Mouse (Mus musculus): ENCODE measurements around the gene Arhgef12.

Arhgef12 gene

DNA sequence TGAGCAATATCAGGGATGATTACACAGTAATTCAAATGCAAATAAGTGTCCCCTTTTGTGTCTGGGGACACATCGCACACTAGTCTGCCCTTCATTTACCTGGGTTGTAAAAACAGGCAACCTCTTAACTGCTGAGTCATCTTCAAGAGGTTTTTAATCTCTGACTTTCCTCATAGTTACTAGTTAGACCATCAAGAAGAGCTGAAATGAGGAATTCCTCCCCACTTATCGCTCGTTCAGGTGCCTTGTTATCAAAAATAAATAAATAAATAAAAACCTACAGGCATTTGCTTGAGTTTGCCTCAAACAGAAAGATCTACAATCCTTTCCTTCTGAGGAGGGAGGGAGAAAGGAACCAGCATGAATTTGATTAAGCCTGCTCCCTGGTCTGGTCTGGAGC, 1.7 kb upstream of the Arhgef12 start:
- no peak for DNase-seq (ENCODE audit: low spot score)

DNA sequence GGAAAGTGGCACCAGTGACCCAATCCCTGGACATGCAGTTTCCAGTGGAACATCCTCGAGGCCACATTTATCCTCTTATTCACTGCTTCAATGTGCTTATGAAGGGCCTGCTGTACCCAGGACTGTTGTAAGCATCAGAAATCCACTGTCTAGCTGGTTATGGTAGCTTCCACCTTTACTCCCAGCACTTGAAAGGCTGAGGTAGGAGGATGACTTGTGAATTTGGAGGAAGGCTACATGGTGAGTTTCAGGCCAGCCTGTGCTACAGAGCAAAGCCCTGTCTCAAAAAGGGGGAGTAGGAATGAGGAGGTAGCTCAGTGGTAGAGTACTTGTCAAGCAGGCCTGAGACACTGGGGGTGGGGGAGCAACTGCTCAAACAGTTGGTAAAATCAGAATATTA, 1.0 kb upstream of the Arhgef12 start:
- DNase-seq (ENCODE audit: low spot score) = no peak

DNA sequence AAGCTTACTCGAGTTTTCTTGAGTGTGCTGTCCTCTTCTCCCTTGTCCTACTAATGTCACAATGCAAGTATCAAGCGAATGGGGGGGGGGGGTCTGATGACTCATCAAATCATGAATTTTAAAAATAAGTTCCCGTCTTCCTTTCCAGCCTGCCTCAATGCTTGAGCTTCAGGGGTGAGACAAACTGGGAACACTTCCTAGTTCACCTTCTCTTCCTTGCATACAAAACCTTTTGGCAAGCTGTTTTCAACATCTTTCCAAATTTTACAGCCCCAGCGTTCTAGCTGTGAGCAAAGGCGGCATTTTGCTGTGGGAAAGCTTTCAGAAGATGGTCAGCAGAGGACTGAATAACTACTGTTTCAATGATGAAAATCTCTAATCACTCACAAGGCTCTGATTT, 516 bp upstream of the Arhgef12 start:
- DNase-seq (ENCODE audit: low spot score) = no peak

DNA sequence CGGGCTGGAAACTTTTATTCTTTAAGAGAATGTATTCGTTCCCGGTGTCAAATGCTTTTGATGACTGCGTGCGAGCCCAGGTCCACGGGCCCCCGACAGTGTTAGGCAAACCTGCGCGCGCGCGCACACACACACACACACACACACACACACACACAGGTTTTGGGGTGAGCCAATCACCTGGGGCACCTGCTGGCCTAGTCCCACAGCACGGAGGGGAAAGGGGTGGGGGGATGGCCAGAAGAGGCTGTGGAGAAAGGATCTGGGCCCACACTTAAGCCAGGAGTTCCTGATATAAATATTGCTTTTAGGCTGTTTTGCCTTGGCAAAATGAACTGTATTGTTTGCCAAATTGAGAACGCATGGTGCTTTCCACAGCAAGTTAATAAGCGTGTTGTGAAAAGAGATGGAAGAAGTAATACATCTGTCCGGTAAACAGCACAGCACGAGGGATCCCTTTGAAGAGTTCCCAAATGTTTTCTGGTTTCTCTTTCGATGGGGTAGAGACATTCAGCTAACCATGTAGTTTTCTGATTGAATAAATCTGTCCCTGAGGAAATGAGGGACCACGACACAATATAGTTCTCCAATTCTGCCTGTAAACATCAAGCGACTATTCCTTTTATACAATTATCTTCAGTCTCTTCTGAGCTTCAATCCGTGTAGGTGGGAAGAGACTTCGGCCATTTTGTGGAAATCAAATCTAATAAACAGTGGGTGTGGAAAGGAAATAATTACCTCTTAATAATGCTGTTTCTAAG, 433 bp downstream of the Arhgef12 start:
- DNase-seq (ENCODE audit: low spot score) = no peak

DNA sequence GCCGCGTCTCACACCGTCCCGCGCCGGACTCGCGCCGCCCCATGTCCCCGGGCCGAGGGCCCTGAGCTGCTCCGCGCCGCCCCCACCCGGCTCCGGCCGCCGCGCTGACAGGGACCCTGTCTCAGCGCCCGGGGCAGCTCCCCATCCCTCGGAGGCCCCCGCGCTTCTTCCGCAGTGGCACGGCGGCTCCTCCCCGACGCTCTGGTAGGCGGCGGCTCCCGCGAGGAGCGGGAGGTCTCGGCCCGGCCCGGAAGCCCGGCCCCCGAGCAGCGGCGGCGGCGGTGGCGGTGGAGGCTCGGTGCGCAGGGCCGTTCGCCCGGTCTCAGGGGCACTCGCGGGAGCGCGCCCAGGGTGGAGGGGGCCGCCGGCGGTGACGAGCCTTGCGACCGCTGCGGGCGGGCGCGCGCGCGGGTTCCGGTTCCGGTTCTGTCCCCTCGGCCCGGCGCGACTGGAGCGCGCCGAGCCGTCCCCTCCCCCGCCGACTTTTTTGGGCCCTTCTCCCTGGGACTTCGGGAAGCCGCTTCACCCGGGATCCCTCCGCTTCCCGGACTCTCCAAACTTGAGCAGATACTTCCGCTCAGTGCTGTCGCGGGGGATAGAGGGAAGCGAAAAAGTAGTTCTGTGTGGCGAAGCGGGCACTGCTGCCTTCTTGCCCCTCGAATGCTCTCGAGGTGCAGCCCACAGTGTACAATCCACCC, 1.2 kb downstream of the Arhgef12 start:
- peak; percentile 95 for DNase-seq (ENCODE audit: low spot score)

DNA sequence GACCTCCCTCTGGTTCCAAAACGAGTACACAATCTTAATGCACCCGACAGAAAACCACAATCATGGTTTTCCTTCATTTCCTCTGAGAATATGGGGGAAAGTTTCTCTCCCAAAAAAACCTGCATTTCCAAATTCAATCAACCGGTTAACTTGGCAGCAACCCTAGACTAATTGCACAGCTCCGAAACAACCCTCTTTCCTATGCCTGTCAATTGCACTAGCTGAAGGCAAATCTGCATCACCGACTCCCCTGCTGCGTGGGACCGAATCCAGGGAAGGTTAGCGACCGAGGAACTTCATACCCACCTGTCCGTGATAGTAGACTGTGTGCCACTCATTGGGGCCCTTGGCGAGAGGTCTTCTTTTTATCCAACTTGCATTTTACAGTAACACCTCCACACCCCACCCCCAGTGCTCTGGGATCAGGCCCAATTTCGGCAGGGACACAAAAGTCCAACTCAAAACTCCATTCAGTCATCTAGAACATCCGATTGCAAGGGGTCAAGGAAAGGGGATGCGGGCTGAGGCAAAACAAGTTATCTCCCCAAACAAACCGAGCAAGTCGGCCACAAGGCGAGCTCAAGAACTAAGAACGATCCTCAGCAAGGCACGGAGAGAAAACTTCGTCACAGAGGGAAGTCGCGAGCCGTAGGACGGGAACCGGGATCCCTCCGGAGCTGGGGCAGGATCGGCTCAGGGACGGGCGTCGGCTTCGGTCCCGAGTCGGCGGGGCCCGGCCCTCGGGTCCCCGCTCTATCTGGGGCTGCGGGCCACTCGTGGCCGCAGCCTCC, 2.0 kb downstream of the Arhgef12 start:
- no peak for DNase-seq (ENCODE audit: low spot score)

DNA sequence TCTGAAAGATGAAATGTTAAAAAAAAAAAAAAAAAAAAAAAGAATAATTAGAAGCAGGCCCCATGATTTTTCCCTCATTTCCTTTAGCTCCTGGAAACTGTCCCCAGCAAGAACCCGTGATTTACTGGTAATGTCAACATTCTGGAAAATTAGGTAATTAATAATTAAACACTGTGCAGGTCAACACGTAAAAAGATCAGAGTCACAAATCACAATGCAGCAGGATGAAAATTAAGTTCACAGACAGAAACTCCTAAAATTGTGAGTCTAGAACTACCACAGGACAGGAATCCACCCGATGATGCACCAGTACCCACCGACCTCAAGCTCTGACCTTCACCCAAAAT, 2.5 kb downstream of the Arhgef12 start:
- no peak for DNase-seq (ENCODE audit: low spot score)

GRCm38 (mm10) chr9:43103675-43104299, 3.3 kb downstream of the Arhgef12 start:
- no peak for DNase-seq (ENCODE audit: low spot score)

DNA sequence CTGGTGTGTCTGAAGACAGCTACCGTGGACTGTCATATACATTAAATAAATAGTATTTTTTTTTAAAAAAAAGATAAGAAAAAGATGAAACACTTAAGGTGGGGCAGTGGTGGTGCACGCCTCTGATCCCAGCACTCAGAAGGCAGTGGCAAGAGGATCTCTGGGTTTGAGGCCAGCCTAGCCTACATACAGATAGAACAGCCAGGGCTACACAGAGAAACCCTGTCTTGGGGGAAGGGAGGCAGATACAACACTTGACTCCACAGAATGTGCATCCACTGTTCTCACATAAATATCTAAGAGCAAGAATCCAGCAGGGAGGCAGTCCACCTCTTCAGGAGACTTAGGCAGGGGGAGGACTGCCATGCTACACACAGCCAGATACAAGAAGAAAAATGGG, 4.1 kb downstream of the Arhgef12 start:
- DNase-seq (ENCODE audit: low spot score) = no peak

DNA sequence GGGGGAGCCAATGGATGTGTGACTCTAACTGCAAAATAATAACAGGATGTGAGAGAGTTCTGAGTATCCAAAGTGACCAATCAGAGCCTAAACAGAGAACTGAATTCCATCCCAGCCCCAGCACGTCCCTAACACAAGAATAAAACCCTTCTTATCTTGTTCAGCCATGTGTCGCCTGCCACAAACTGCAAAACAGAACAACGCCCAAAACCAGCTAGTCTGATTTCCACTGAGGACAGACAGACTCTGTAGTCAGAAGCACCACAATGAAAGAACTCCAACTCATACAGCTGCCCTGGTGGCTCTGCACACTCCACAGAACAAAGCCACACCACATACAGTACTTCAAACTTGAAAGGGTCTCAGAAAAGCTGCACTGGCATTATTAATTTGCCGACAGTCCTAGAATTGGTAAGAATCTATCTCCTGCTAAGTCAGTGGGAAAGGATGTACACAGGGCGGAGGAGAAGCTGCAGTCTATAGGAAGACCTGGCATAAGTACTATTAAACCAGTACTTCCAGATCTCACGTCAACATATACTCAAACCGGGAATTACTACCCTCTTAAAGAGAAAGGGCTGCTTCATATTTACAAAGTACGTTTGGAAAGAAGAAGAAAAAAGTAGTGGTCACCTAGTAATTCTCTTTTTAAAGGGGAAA, 5.0 kb downstream of the Arhgef12 start:
- DNase-seq (ENCODE audit: low spot score) = no peak

- no peak for DNase-seq (ENCODE audit: low spot score)
Measured at GRCm38 (mm10) chr9:43098922-43099321, 8.1 kb downstream of the Arhgef12 start.

- no peak for DNase-seq (ENCODE audit: low spot score)
Measured at GRCm38 (mm10) chr9:43097801-43098557, 9.1 kb downstream of the Arhgef12 start.

DNA sequence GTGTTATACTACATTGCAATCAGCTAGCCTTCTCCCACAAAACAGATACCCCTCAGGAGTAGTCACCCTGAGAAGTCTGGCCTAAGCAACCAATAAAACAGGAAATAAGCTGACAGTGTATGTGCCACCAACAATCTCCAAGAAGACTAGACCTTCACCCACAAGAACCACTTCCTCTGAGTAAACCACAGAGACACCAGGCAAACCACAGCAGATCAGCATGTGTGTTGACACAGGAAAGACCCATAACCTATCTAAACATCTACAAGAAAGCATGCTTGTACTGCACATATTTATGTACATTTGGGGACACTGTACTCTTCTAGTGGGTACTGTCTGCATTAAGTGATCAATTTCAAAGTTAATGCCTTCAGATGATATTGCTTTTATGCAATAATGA, 10.7 kb downstream of the Arhgef12 start:
- no peak for DNase-seq (ENCODE audit: low spot score)

- DNase-seq (ENCODE audit: low spot score) = no peak
Measured at GRCm38 (mm10) chr9:43094828-43095227, 12.2 kb downstream of the Arhgef12 start.

DNA sequence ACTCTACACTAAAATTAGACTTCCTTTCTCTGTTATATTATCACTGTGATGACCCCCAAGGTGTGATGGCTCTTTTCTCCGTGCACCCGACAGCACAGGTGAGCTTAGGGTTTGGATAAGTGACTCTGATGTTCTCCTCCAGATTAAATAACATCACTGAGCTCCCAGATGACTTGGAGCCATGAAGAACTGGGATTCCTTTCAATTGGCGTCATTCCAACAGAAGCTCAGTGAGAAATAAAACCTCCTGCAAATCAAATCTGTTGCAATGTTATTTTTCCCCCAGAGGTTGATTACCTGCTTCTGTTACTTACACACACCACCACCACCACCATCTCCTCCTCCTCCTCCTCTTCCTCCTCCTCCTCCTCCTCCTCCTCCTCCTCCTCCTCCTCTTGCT, 13.2 kb downstream of the Arhgef12 start:
- DNase-seq (ENCODE audit: low spot score) = no peak

DNA sequence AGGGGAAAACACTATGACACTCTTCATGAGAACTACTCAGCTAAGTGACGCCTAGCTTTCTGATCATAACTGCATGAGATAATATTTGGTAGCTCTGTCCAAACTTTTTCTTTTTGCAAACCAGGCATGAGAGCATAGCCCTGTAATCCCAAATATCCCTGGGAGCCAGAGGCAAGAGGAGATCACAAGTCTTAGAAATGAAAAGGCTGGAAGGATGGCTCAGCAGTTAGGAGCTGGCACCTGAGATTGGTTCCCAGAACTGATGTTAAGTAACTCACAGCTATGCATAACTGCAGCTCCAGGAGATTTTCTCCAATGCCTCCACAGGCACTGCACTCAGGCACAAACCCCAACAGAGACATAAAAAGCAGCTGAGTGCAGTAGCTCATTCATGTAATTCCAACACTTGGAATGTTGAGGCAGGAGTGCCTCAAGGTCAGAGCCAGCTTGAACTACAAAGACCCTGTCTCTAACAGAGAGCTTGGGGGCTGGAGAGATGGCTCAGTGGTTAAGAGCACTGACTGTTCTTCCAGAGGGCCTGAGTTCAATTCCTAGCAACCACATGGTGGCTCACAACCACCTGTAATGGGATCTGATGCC, 21.3 kb downstream of the Arhgef12 start:
- no peak for DNase-seq (ENCODE audit: low spot score)

- no peak for DNase-seq (ENCODE audit: low spot score)
Measured at GRCm38 (mm10) chr9:43084496-43085362, 22.3 kb downstream of the Arhgef12 start.

DNA sequence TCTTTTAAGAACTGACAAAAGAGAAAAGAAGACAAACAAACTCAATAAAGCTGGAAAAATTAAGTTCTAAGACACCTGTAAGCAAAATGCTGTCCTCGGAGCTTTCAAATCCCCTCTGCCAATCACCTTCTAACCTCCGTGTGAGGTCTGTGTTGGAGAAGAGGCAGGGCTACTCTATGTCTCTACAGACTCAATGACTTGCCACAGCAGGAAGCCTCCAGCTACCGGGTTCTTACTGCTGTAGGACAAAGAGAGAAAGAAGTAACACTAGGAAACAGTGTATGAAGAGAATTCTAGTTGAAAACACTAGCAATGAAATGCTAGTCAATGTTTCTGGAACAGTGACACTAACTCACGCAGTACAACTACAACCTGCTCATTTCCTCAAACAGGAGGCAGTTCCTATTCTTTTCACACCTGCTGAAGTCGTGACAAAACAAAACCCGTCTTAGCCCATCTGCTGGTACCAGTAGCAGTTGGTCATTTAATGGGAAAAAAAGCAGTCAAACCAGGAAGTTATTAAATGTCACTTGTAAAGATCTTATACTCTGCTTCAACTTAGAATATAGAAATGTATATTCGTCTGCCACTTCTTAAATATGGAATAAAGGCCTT, 23.5 kb downstream of the Arhgef12 start:
- no peak for DNase-seq (ENCODE audit: low spot score)

DNA sequence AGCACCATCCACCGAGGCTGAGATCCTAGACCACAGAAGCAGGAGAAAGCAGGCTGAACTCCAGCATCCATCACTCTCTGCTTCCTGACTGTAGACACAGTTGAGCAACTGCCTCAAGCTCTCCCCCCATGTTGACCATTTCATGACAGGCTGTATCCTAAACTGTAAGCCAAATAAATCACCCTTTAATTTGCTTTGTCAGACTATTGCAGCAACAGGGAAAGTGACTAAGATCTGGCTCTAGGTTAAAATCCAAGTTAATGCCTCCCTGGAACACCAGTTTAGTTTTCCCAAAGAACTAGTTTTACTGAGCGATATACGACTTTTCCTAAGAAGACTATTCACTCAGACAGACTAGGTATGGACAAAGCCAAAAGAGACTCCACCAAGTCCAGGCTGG, 28.3 kb downstream of the Arhgef12 start:
- DNase-seq (ENCODE audit: low spot score) = no peak

Measured in ovary, postnatal 36 days (tissue).